Mouse (Mus musculus) myocyte (in vitro differentiated cells): ENCODE measurements around the gene Cse1l. TPM values are rescaled to one million over a fixed set of nuclear protein-coding genes. Genes with fewer than 3 reads are reported as not detected.

ENCODE experiments used
- H3K27me3 ChIP-seq: one replicate; pipeline ENCODE4 v1.6.1; 2011; ENCODE audit not compliant: control insufficient read depth, insufficient read depth, insufficient read length
- H3K36me3 ChIP-seq: one replicate; pipeline ENCODE4 v1.6.1; 2011; ENCODE audit not compliant: control insufficient read depth, insufficient read depth
- H3K4me2 ChIP-seq: one replicate; pipeline ENCODE4 v1.6.1; 2011; ENCODE audit warnings: low read depth, control low read depth
- H3K4me3 ChIP-seq: one replicate; pipeline ENCODE4 v1.5.1; 2011; ENCODE audit warnings: mild to moderate bottlenecking, control low read depth, moderate library complexity
- H3K79me2 ChIP-seq: one replicate; pipeline ENCODE4 v1.6.1; 2011; ENCODE audit not compliant: control insufficient read depth, insufficient read depth
- H3ac ChIP-seq: one replicate; pipeline ENCODE4 v1.6.1; 2011; ENCODE audit not compliant: control insufficient read depth, insufficient read length
- CEBPB ChIP-seq: IDR thresholded peaks from 2 replicates; pipeline ENCODE4 v1.6.1; 2011; ENCODE audit warnings: mild to moderate bottlenecking, moderate library complexity; ENCODE audit not compliant: poor library complexity, insufficient read depth, severe bottlenecking
- E2F4 ChIP-seq: IDR thresholded peaks from one replicate; pipeline ENCODE4 v1.6.1; 2011; ENCODE audit warnings: mild to moderate bottlenecking, control low read depth, moderate library complexity; ENCODE audit not compliant: insufficient read depth
- MAX ChIP-seq: IDR thresholded peaks from one replicate; pipeline ENCODE4 v1.6.1; 2011; ENCODE audit warnings: low read depth, mild to moderate bottlenecking, control low read depth
- MYOD1 ChIP-seq, 3 experiments: IDR thresholded peaks; one replicate each; pipeline ENCODE4 v1.6.1; 2011; ENCODE audit warnings: control low read depth in 2 of 3, low read depth in 2 of 3, mild to moderate bottlenecking in 2 of 3, moderate library complexity in 1 of 3; ENCODE audit not compliant: insufficient read length in 2 of 3, control insufficient read depth in 1 of 3
- MYOG ChIP-seq, 3 experiments: IDR thresholded peaks; one replicate each; pipeline ENCODE4 v1.6.1; 2011; ENCODE audit warnings: control low read depth in 2 of 3, low read depth in 2 of 3, mild to moderate bottlenecking in 2 of 3; ENCODE audit not compliant: insufficient read length in 2 of 3, control insufficient read depth in 1 of 3, insufficient read depth in 1 of 3
- POLR2A ChIP-seq: IDR thresholded peaks from one replicate; pipeline ENCODE4 v1.6.1; 2011; ENCODE audit warnings: low read depth, mild to moderate bottlenecking, control low read depth, moderate library complexity; ENCODE audit not compliant: insufficient read length
- POLR2AphosphoS2 ChIP-seq: IDR thresholded peaks from one replicate; pipeline ENCODE4 v1.6.1; 2011; ENCODE audit warnings: low read depth, control low read depth; ENCODE audit not compliant: insufficient read length
- REST ChIP-seq: IDR thresholded peaks from one replicate; pipeline ENCODE4 v1.6.1; 2011; ENCODE audit warnings: mild to moderate bottlenecking, control low read depth, moderate library complexity; ENCODE audit not compliant: insufficient read depth, insufficient read length
- SRF ChIP-seq: IDR thresholded peaks from one replicate; pipeline ENCODE4 v1.6.1; 2011; ENCODE audit warnings: low read depth; ENCODE audit not compliant: control insufficient read depth, insufficient read length
- TCF12 ChIP-seq: IDR thresholded peaks from one replicate; pipeline ENCODE4 v1.6.1; 2011; ENCODE audit warnings: mild to moderate bottlenecking, control low read depth; ENCODE audit not compliant: poor library complexity, insufficient read depth, severe bottlenecking
- TCF3 ChIP-seq: IDR thresholded peaks from one replicate; pipeline ENCODE4 v1.6.1; 2011; ENCODE audit warnings: low read depth, control low read depth; ENCODE audit not compliant: insufficient read length
- USF1 ChIP-seq: IDR thresholded peaks from one replicate; pipeline ENCODE4 v1.6.1; 2011; ENCODE audit warnings: low read depth, mild to moderate bottlenecking, control low read depth, moderate library complexity
- polyA plus RNA-seq: library from polyadenylated mRNA; unstranded; fragments of >200 nt; fragmentation: generic; extraction: Trizol; gene quantifications from one replicate; pipeline ENCODE4 v1.2.1, GENCODE M21; 2012; ENCODE audit warnings: missing spikeins

Gene Cse1l
- polyA plus RNA-seq, 1 experiment: 26.7 TPM

GRCm38 (mm10) chr2:166865476-166865875, 40.4 kb upstream of the Cse1l start:
- Histone ChIP-seq H3K36me3 (peaks cover 44% of the 10 kb centered on the region), H3ac (no peak overlapping the region), H3K4me2 (no peak overlapping the region), H3K4me3 (no peak overlapping the region), H3K79me2 (no peaks in the 10 kb centered on the region), H3K27me3 (no peaks in the 10 kb centered on the region)
- TF ChIP-seq REST: no peak
- TF ChIP-seq SRF: no peak
- no peak for TF ChIP-seq POLR2A
- TF ChIP-seq TCF12: no peak

GRCm38 (mm10) chr2:166870271-166870865, 35.5 kb upstream of the Cse1l start:
- no peak overlapping the region for H3K4me2 ChIP-seq
- no peak overlapping the region for H3K4me3 ChIP-seq
- no peaks in the 10 kb centered on the region for H3K27me3 ChIP-seq
- no peak overlapping the region for H3ac ChIP-seq
- H3K79me2 ChIP-seq: no peaks in the 10 kb centered on the region
- H3K36me3 ChIP-seq: peaks cover 34% of the 10 kb centered on the region
- no peak for TF ChIP-seq POLR2A
- TF ChIP-seq REST: no peak
- no peak for TF ChIP-seq SRF

GRCm38 (mm10) chr2:166870899-166871298, 34.9 kb upstream of the Cse1l start:
- H3ac ChIP-seq: no peak overlapping the region
- no peaks in the 10 kb centered on the region for H3K27me3 ChIP-seq
- TF ChIP-seq CEBPB (no peak), USF1 (no peak), E2F4 (no peak), MYOD1 (IDR thresholded peaks at IDR 0.05; ENCODE audit: control insufficient read depth in 1 of 3, insufficient read length in 2 of 3, low read depth in 2 of 3) (no peak), MAX (no peak), SRF (no peak), MYOG (IDR thresholded peaks at IDR 0.05; ENCODE audit: control insufficient read depth in 1 of 3, insufficient read depth in 1 of 3, insufficient read length in 2 of 3, low read depth in 2 of 3) (no peak), TCF3 (no peak), POLR2AphosphoS2 (no peak), TCF12 (no peak), REST (no peak), POLR2A (no peak)
- no peak overlapping the region for H3K4me2 ChIP-seq
- no peak overlapping the region for H3K4me3 ChIP-seq
- H3K36me3 ChIP-seq: peaks cover 34% of the 10 kb centered on the region
- H3K79me2 ChIP-seq: no peaks in the 10 kb centered on the region

- Histone ChIP-seq H3K36me3 (peaks cover 20% of the 10 kb centered on the region), H3K79me2 (no peaks in the 10 kb centered on the region), H3K27me3 (no peaks in the 10 kb centered on the region), H3K4me2 (no peak overlapping the region), H3ac (no peak overlapping the region), H3K4me3 (no peak overlapping the region)
- TF ChIP-seq CEBPB: no peak
- TF ChIP-seq USF1: no peak
- TF ChIP-seq TCF12: no peak
- no peak for TF ChIP-seq MAX
- TF ChIP-seq REST: no peak
- no peak for TF ChIP-seq POLR2A
- no peak for TF ChIP-seq MYOD1 (IDR thresholded peaks at IDR 0.05; ENCODE audit: control insufficient read depth in 1 of 3, insufficient read length in 2 of 3, low read depth in 2 of 3)
- TF ChIP-seq TCF3: no peak
- TF ChIP-seq E2F4: no peak
- TF ChIP-seq MYOG (IDR thresholded peaks at IDR 0.05; ENCODE audit: control insufficient read depth in 1 of 3, insufficient read depth in 1 of 3, insufficient read length in 2 of 3, low read depth in 2 of 3): no peak
Measured at GRCm38 (mm10) chr2:166874675-166875280, 31.1 kb upstream of the Cse1l start.

GRCm38 (mm10) chr2:166875561-166875960, 30.3 kb upstream of the Cse1l start:
- Histone ChIP-seq H3K4me3 (no peak overlapping the region), H3K79me2 (no peaks in the 10 kb centered on the region), H3ac (no peak overlapping the region)

More at GRCm38 (mm10) chr2:166875561-166875960, 30.3 kb upstream of the Cse1l start:
- no peaks in the 10 kb centered on the region for H3K27me3 ChIP-seq
- H3K36me3 ChIP-seq: peaks cover 16% of the 10 kb centered on the region
- TF ChIP-seq MYOG (IDR thresholded peaks at IDR 0.05; ENCODE audit: control insufficient read depth in 1 of 3, insufficient read depth in 1 of 3, insufficient read length in 2 of 3, low read depth in 2 of 3): peak; percentile 30 to 88 (median 65)
- peak; percentile 66 for TF ChIP-seq TCF12
- peak; percentile 19 for TF ChIP-seq TCF3
- no peak for TF ChIP-seq POLR2A
- peak; percentile 47 to 89 (median 58) for TF ChIP-seq MYOD1 (IDR thresholded peaks at IDR 0.05; ENCODE audit: control insufficient read depth in 1 of 3, insufficient read length in 2 of 3, low read depth in 2 of 3)
- no peak for TF ChIP-seq SRF
- H3K4me2 ChIP-seq: peak overlapping the region; percentile 44
